Comparison of ENCODE assay signal across 8 mouse cellular contexts in the genomic region with DNA sequence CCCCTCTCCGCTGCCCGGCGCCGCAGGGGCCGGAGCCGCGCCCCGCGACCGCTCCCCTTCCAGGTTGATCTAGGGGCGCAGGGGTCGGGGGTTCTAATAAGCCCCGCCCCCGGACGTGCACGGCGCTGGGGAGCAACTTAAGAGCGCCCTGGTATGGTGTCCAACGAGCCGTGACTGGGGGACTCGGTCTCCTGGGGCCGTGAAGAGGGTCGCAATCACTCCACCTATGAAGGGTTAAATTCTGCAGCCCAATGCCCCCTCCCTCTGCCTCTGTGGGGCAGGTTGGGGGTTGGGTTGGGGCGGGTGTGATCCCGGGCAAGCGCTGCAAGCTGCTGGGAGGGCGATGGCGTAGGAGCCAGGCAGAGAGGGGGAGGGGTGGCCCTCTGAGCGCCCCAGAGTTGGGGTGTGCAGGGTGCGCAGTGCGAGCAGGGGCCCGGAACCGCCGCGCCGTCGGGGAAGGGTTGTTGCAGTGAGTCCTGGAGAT. TPM values are rescaled to one million over a fixed set of nuclear protein-coding genes. Genes with fewer than 3 reads are reported as not detected.
DNase-seq lines count a peak whose midpoint lies in the region; ATAC-seq lines count a peak whose summit lies in the region.

No protein-coding gene starts in this region.

- no peaks in the 10 kb centered on the region for H3K27me3 ChIP-seq in embryonic facial prominence, embryonic 13.5 days
- no peaks in the 10 kb centered on the region for H3K27me3 ChIP-seq in midbrain, embryonic 16.5 days (ENCODE audit: control insufficient read depth, insufficient read depth, low read depth, low read length)

- DNase-seq in layer of hippocampus, adult 11-12 months (ENCODE audit: low spot score) = peak; percentile 70
- DNase-seq in layer of hippocampus, adult 9-10 months (ENCODE audit: low spot score) = no peak
- peak; percentile 54 for DNase-seq in heart, adult 8-10 months (ENCODE audit: low spot score)
- DNase-seq in kidney, adult 8-10 months = peak; percentile 58 to 66
- peak; percentile 75 for DNase-seq in liver
- peak; percentile 55 to 80 for DNase-seq in spleen, postnatal 10 days (ENCODE audit: low spot score in 2 of 2)

- peak overlapping the region; percentile 94 for H3K27ac ChIP-seq in embryonic facial prominence, embryonic 13.5 days
- H3K27ac ChIP-seq in midbrain, embryonic 16.5 days (ENCODE audit: low read length) = peak overlapping the region; percentile 86

- under 1% methylated on average over 37 of the region's 37 CpGs for WGBS in embryonic facial prominence, embryonic 13.5 days
- under 1% methylated on average over 37 of the region's 37 CpGs for WGBS in midbrain, embryonic 16.5 days

- peak overlapping the region; percentile 95 for H3K9ac ChIP-seq in embryonic facial prominence, embryonic 13.5 days
- H3K9ac ChIP-seq in midbrain, embryonic 16.5 days (ENCODE audit: low read depth, low read length) = peak overlapping the region; percentile 96

- H3K4me1 ChIP-seq in embryonic facial prominence, embryonic 13.5 days = peaks cover 33% of the 10 kb centered on the region
- peaks cover 23% of the 10 kb centered on the region for H3K4me1 ChIP-seq in midbrain, embryonic 16.5 days (ENCODE audit: control insufficient read depth, insufficient read depth, low read length)

- peaks cover 3% of the 10 kb centered on the region; the same call in 1 of the 2 replicates for H3K36me3 ChIP-seq in embryonic facial prominence, embryonic 13.5 days
- H3K36me3 ChIP-seq in midbrain, embryonic 16.5 days (ENCODE audit: control insufficient read depth, insufficient read depth, low read length) = no peaks in the 10 kb centered on the region

- ATAC-seq in embryonic facial prominence, embryonic 13.5 days (ENCODE audit: insufficient number of reproducible peaks, insufficient read depth, low FRiP score, low TSS enrichment, low read depth) = peak; percentile 85
- peak; percentile 82 for ATAC-seq in midbrain, embryonic 16.5 days

- no peaks in the 10 kb centered on the region for H3K9me3 ChIP-seq in embryonic facial prominence, embryonic 13.5 days
- H3K9me3 ChIP-seq in midbrain, embryonic 16.5 days (replicated peaks; ENCODE audit: control insufficient read depth, low read length, poor library complexity, severe bottlenecking) = no peaks in the 10 kb centered on the region

- H3K4me2 ChIP-seq in embryonic facial prominence, embryonic 13.5 days = peak overlapping the region; percentile 74
- peak overlapping the region; percentile 68 for H3K4me2 ChIP-seq in midbrain, embryonic 16.5 days (ENCODE audit: low read length)

- peak overlapping the region; percentile 78 for H3K4me3 ChIP-seq in embryonic facial prominence, embryonic 13.5 days
- peak overlapping the region; percentile 89 for H3K4me3 ChIP-seq in midbrain, embryonic 16.5 days (ENCODE audit: low read depth, low read length)

RNA-seq across cellular contexts. Expression of a gene that starts 0.5 kb away (rescaled TPM):
- polyA plus RNA-seq in embryonic facial prominence, embryonic 13.5 days (2015; fragmentation: Nextera tagmentation; extraction: Ambion mirVana) = 3.5 and 4.8 TPM in 2 replicates
- total RNA-seq in heart, adult 8-10 months (2022) = 10 to 100 TPM; 43.7 to 52.4 (median 49.3) TPM
- polyA plus RNA-seq in midbrain, embryonic 16.5 days (2015; fragmentation: Nextera tagmentation; extraction: Ambion mirVana) = 4.2 and 5.2 TPM in 2 replicates

RNA-seq across cellular contexts. Expression of a gene that starts 4.4 kb away (rescaled TPM):
- polyA plus RNA-seq in embryonic facial prominence, embryonic 13.5 days (2015; fragmentation: Nextera tagmentation; extraction: Ambion mirVana) = not detected in 2 replicates
- total RNA-seq in heart, adult 8-10 months (2022) = not detected
- polyA plus RNA-seq in midbrain, embryonic 16.5 days (2015; fragmentation: Nextera tagmentation; extraction: Ambion mirVana) = 0.21 and 0.22 TPM in 2 replicates

RNA-seq across cellular contexts. Expression of a gene that starts 7.7 kb away (rescaled TPM):
- 27.3 and 31.3 TPM in 2 replicates for polyA plus RNA-seq in embryonic facial prominence, embryonic 13.5 days (2015; fragmentation: Nextera tagmentation; extraction: Ambion mirVana)
- total RNA-seq in heart, adult 8-10 months (2022) = 10 to 100 TPM; 28.5 to 35.7 (median 32.9) TPM
- polyA plus RNA-seq in midbrain, embryonic 16.5 days (2015; fragmentation: Nextera tagmentation; extraction: Ambion mirVana) = 13.0 and 15.5 TPM in 2 replicates

RNA-seq across cellular contexts. Expression of a gene that starts 29.6 kb away (rescaled TPM):
- 5.4 and 5.7 TPM in 2 replicates for polyA plus RNA-seq in embryonic facial prominence, embryonic 13.5 days (2015; fragmentation: Nextera tagmentation; extraction: Ambion mirVana)
- total RNA-seq in heart, adult 8-10 months (2022) = 1 to 10 TPM; 2.2 to 4.3 (median 3.8) TPM
- 1.4 and 1.6 TPM in 2 replicates for polyA plus RNA-seq in midbrain, embryonic 16.5 days (2015; fragmentation: Nextera tagmentation; extraction: Ambion mirVana)

RNA-seq across cellular contexts. Expression of a gene that starts 35.5 kb away (rescaled TPM):
- 3.6 TPM in 2 replicates for polyA plus RNA-seq in embryonic facial prominence, embryonic 13.5 days (2015; fragmentation: Nextera tagmentation; extraction: Ambion mirVana)
- total RNA-seq in heart, adult 8-10 months (2022) = 1 to 10 TPM; 2.1 to 3.3 (median 2.6) TPM
- polyA plus RNA-seq in midbrain, embryonic 16.5 days (2015; fragmentation: Nextera tagmentation; extraction: Ambion mirVana) = 4.1 and 4.5 TPM in 2 replicates
